Mouse (Mus musculus) megakaryocyte-erythroid progenitor cell, adult 5-6 weeks (primary cell): Measurements from ENCODE around the gene Bcap29. TPM values are rescaled to one million over a fixed set of nuclear protein-coding genes. Genes with fewer than 3 reads are reported as not detected.
"Not testable (repeated sequence)": the region's sequence is repeated elsewhere in the genome, so short reads cannot be mapped to it uniquely, and the experiment has no call there.

Experiments
- ATAC-seq: replicated peaks from 2 replicates; pipeline ENCODE4 v1.8.0; 2016; ENCODE audit warnings: mild to moderate bottlenecking, inconsistent platforms; ENCODE audit not compliant: severe bottlenecking, poor library complexity, low FRiP score, low TSS enrichment
- total RNA-seq, 2 experiments: library from RNA; stranded (forward) in 1 of 2; stranded (reverse) in 1 of 2; fragments of 200-1000, 215-1000 nt in 1 of 2; fragments of >200 nt in 1 of 2; fragmentation: Nextera tagmentation in 1 of 2; gene quantifications; 2 replicates each; pipeline ENCODE4 v1.2.3; 2014 to 2017

The Bcap29 gene
- total RNA-seq, 2 experiments from 2014 or later = 59.7 to 85.6 TPM

DNA sequence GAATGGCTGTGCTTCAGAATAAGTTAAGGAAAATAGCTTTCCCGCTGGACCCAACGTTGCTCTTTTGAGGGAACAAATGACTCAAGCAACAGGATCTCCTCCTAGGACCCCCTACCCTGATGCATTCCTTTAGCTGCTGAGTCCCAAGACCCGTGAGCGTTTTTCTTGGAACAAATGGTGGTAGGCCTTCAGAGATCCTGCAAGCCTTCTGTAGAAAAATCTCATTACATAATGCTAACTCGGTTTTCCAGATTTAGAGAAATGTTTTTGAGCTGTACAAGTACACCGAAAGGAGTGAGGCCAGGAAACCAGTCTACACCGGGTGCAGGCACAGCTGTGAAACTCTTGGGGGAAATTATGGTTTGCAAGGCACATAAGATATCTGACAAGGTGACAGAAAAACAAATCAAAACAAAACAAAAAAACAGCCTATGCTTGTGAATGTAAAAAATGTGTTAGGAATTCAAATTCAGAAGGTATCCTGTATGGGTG is 53.1 kb downstream of the Bcap29 start:
- no peak for ATAC-seq

DNA sequence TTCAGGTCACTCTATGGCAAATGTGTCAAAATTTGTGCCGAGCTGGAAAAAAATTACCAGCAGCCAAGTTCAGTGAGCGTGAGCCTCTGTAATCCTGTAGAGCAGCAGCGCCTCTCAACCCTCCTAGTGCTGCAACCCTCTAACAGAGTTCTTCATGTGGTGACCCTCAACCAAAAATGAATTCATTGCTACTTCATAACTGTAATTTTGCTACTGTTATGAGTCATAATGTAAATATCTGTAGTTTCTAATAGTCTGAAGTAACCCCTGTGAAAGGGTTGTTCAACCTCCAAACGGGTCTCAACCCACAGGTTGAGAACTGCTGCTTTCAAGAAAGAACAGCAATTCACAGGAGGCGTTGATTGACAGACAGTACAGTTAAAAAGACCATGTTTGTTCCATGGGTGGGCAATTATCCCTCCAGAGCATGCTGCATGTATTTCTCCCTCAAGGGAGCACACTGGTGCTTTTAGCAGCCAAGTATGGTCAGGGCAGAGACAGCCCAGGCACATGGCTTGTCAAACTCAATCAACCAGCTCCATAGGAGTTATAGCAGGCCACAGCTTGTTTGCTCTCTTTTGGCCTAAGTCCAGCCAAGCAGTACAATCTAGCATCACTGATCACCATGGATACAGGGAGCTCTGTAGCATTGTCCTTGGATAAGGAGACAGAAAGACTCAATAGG is 53.7 kb downstream of the Bcap29 start:
- ATAC-seq = no peak

DNA sequence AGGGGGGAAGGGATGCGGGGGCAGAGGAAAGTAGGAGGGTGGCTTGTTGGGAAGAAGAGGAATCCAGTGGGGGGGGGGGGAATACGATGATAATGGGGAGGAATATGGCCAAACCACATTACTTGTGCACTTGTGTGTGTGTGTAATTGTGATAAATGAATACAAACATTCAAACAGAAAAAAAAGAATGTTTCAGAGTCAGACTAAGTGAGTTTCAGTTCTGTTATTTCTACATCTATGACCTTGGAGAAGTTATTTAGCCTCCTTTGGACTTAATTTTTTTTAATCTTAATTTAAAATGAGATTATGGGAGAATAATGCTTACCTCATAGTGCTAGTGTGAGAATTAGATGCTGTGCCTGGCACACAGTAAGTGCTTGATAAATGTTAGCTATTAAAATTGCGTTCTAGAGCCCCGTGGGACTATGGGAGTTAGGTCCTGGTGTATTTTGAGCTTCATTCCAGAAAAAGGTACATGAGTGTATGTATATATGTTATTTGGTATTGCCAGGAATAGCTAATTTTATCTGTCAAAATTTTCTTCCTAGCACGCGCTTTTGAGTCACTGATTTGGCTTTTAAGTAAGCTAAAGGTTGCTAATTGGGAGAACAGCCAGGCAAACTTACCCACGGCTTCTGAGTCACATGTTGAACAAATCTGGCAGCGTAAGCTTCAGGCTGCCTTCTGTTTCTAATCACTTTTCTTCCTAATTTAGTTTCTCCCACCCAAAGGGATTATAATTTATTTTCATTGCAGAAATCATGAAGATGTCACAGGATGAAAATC is 55.6 kb downstream of the Bcap29 start:
- ATAC-seq = no peak

DNA sequence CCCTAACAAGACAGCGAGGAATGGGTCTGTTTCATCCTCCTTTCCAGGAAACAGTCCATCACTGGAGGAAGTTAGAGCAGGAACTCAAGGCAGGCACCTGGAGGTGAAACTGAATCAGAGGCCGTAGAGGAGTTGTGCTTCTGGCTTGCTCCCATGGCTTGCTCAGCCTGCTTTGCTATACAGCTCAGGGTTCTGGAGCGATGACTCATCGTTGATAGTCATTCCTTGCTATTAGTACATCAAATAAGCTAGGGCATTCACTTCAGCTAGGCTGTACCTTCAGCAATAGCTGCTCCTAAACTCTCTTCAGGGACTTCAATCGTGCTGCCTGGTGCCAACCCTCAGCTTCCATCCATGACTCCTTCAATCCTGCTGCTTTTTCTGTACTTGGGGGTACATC is 60.0 kb downstream of the Bcap29 start:
- ATAC-seq = no peak

DNA sequence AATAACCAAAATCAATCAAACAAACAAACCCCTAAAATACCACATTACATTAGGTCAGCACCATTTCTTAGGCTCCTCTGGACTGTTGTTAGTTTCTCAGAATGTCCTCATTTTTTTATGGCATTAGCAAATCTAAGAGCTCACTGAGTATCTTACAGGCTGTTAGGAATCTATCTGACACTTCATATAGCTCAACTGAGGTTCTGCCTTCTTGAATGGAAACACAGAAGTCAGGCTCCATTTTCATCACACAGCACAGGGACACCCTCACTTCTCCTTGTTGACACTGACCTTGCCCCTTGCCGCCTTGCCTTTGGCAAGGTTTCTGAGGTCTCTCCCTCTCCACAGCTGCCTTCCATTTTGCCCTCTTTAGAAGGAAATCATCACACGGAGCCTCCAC is 64.7 kb downstream of the Bcap29 start:
- no peak for ATAC-seq

DNA sequence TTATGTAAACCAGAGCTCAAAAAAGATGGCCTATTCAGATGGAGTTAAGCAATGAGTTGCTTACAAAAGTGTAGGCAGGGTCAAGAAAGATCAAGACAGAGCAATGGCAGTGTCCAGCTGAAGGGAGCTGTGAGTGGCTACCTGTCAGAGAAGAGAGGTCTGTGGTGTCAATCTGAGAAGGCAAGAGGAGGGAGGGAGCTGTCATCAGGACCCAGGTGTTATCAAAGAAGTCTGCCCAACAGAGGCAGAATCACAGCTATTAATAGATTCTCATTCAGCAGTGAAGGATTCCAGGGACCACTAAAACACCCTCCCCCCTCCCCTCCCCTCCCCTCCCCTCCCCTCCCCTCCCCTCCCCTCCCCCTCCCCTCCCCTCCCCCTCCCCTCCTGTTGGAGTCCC is 65.8 kb downstream of the Bcap29 start:
- no peak for ATAC-seq

DNA sequence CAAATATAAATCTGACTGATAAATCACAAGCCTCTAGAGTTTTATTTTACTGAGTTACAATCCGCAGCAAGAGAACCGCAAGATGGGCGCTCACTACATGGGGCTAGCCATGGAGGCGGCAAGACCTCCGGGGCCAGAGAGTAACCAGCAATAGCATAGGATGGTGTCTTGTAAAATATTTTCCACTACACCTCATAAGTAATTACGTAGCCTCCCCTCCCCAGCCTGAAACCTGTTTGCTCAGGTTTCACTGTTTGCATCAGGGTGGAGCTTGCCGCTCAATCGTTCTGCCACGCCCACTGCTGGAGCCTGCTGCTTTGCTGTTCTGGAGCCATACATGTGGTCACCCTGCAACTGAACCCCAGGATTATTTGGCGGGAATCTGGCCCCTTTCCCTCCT is 66.9 kb downstream of the Bcap29 start:
- not testable (repeated sequence) for ATAC-seq

DNA sequence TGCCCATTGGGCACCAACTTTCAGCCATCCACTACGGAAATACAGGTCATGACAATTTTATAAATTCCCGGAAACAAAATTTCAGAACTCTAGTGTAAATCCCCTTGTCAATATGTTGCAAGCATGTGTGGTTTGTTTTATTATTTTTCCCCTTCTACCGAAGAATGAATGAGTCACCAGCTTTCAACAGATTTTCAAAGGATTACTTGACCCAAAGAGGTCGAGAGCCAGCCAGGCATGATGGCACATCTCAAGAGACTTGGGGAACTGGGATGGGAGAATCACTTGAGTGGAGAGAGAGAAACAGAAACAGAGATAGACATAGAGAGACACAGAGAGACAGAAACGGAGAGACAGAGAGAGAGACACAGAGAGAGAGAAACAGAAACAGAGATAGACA is 73.7 kb downstream of the Bcap29 start:
- ATAC-seq = no peak

DNA sequence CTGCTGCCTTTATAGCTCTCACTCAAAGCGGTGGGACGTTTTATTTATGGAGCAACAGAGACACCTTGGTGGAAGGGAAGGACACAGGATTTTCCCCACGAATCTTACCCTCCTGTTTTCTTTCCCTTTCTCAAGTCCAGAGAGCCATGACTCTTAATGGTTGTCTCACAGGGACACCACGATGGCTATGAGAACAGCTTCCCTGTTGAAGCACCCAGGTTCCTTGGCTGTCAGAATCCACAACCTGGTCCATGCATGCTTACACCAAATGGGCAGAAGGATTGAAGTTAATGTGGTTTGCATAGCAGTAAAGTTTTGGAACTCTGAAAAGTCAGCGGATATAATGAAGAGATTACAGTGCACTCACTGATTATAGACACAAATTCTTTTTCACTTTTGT is 74.5 kb downstream of the Bcap29 start:
- ATAC-seq = no peak

DNA sequence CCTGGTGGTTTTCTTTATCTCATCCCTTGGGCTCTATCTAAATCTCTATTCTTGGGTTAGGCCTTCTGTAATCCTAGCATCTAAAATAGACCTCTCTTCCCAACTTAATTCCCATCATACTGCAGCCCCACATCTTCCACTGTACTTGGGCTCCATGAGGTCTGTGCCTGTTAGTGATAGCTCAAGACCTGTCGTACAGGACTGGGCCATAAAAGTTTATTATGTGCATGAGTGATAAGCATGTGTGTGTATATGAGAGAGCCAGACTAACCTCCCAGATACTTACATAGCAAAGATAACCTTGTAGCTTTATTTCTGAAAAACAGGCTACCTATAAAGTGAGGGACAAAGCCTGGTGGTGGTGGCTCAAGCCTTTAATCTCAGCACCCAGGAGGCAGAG is 80.1 kb downstream of the Bcap29 start:
- no peak for ATAC-seq

DNA sequence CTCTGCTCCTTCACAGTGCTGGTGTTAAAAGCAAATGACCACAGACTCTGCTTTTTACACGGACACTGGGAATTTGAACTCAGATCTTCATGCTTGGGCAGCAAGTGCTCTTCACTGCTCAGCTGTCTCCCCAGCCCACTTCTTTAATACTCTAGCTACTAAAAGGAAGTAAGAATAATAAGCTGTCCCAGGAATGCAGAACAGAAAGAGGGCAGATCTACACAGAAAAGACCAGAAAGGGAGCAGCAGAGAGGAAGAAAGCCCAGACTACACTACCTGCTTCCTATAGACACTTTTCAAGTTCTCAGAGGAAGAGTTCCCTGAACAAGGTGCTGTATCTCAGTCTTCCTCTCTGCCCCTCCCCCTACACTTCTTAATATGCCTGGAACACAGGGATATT is 83.2 kb downstream of the Bcap29 start:
- no peak for ATAC-seq

DNA sequence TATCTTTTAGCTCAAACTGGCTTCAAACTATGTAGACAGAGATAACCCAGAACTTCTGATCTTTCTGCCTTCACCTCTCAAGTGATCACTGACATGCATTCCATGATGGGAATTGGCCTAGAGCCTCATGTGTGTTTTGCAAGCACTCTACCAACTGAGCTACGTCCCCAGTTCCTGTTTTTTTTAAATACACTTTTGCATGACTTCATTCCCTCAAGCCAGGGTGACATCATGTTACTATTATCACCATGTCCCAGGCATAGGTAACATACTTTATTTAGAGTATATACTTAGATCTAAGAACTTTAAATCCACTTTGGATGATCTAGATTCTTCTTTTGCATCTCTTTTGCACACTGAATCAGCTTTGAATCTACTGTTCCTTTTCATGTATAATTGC is 88.4 kb downstream of the Bcap29 start:
- ATAC-seq = no peak

DNA sequence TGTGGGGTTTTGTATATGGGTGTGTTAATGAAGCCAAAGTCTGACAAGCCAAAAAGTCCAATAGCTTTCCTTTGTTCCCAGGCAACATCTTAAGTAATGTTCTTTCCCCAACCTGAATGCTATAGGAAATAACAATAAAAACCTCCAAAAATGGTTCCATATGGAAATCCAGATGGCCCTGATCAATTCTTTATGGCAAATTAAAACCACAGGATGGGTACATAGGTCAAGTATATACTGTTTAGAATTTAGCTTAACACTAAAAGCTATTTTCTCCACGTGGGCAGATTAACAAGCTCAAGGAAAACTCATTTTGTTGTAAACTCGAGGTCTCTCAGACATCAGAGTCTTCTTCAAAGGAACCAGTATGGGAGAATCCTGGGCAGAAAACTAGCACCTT is 89.2 kb downstream of the Bcap29 start:
- no peak for ATAC-seq

DNA sequence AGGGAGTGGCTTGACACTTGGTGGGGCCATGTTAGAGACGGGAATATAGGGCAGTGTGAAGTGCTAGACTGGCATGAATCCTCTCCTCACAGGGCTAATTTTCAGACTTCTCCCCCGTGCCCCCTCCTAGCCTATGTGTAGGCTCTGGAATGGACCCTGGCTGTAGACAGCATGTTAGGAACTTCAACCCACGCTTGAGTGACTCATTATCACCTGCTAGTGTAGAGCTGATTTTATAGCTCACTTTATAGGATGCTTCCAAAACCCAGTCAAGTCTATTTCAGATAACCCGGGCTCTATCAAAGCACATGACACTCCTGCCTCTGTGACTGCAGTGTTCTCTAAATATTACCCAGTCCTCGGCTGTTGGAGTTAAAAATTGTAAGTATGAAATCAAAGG is 92.9 kb downstream of the Bcap29 start:
- ATAC-seq = no peak

Other genes starting within 250 kb of the Bcap29 start
- not detected in 2 replicates for gene Slc26a3, start 243.8 kb downstream of the Bcap29 start, total RNA-seq (2014; fragmentation: Nextera tagmentation)
- not detected in 2 replicates for gene Slc26a3, start 243.8 kb downstream of the Bcap29 start, total RNA-seq (2017)
- gene Cbll1, start 135.0 kb downstream of the Bcap29 start, total RNA-seq (2014; fragmentation: Nextera tagmentation) = 27.1 and 53.1 TPM in 2 replicates
- 6.8 and 8.8 TPM in 2 replicates for gene Cbll1, start 135.0 kb downstream of the Bcap29 start, total RNA-seq (2017)
- gene Slc26a4, start 74.7 kb downstream of the Bcap29 start, total RNA-seq (2014; fragmentation: Nextera tagmentation) = not detected in 2 replicates
- gene Slc26a4, start 74.7 kb downstream of the Bcap29 start, total RNA-seq (2017) = not detected in 2 replicates
- 11.7 and 15.3 TPM in 2 replicates for gene Dus4l, start 20.2 kb upstream of the Bcap29 start, total RNA-seq (2014; fragmentation: Nextera tagmentation)
- 19.3 and 54.4 TPM in 2 replicates for gene Dus4l, start 20.2 kb upstream of the Bcap29 start, total RNA-seq (2017)
- gene Cog5, start 20.2 kb upstream of the Bcap29 start, total RNA-seq (2014; fragmentation: Nextera tagmentation) = 38.4 and 59.7 TPM in 2 replicates
- gene Cog5, start 20.2 kb upstream of the Bcap29 start, total RNA-seq (2017) = 56.9 and 74.6 TPM in 2 replicates
- gene Gpr22, start 79.3 kb upstream of the Bcap29 start, total RNA-seq (2014; fragmentation: Nextera tagmentation) = not detected in 2 replicates
- gene Gpr22, start 79.3 kb upstream of the Bcap29 start, total RNA-seq (2017) = not detected in 2 replicates